ENCODE assay signal across 9 mouse cellular contexts in genomic region chr8:87570880-87571279, GRCm38 (mm10). TPM values are rescaled to one million over a fixed set of nuclear protein-coding genes. Genes with fewer than 3 reads are reported as not detected.
DNase-seq lines count a peak whose midpoint lies in the region; ATAC-seq lines count a peak whose summit lies in the region.
"Had no signal": no experiment of that assay in that cellular context is flagged by ENCODE, and none has a peak within 500 bp of the region (broad histone marks: within the 10 kb centered on the region; RNA-seq: fewer than 3 reads in every experiment).

No protein-coding gene starts in this region.

- H3K4me2 ChIP-seq in midbrain, embryonic 15.5 days: no peak overlapping the region
- peak overlapping the region; percentile 47 for H3K4me2 ChIP-seq in hindbrain, embryonic 12.5 days (replicated peaks)

- peaks cover 21% of the 10 kb centered on the region for H3K4me1 ChIP-seq in midbrain, embryonic 10.5 days
- peaks cover 7% of the 10 kb centered on the region; the same call in 1 of the 2 replicates for H3K4me1 ChIP-seq in midbrain, embryonic 15.5 days
- peaks cover 11% of the 10 kb centered on the region for H3K4me1 ChIP-seq in hindbrain, embryonic 12.5 days

- DNase-seq in midbrain, embryonic 10.5 days (ENCODE audit: low spot score): peak; percentile 21
- peak; percentile 45 for DNase-seq in embryo, embryonic 10.5 days (ENCODE audit: low spot score)
- peak; percentile 19 for DNase-seq in retina, embryonic 14.5 days (ENCODE audit: low spot score)
- DNase-seq in adrenal gland, postnatal 14 days: no peak
- no peak for DNase-seq in urinary bladder, postnatal 25 days (ENCODE audit: low spot score)

- H3K36me3 ChIP-seq in midbrain, embryonic 10.5 days: no peaks in the 10 kb centered on the region
- H3K36me3 ChIP-seq in midbrain, embryonic 15.5 days (replicated peaks): no peaks in the 10 kb centered on the region
- no peaks in the 10 kb centered on the region for H3K36me3 ChIP-seq in hindbrain, embryonic 12.5 days

- ATAC-seq in midbrain, embryonic 15.5 days (replicated peaks): no peak
- ATAC-seq in hindbrain, embryonic 12.5 days (ENCODE audit: low FRiP score): no peak
- ATAC-seq in erythroid progenitor cell, adult 5-6 weeks (replicated peaks; ENCODE audit: low FRiP score, poor library complexity, severe bottlenecking): no peak

- H3K27me3 ChIP-seq in midbrain, embryonic 10.5 days (ENCODE audit: low read depth, poor library complexity, severe bottlenecking): peaks cover 18% of the 10 kb centered on the region; the same call in 1 of the 2 replicates
- no peaks in the 10 kb centered on the region for H3K27me3 ChIP-seq in midbrain, embryonic 15.5 days (replicated peaks)
- no peaks in the 10 kb centered on the region for H3K27me3 ChIP-seq in hindbrain, embryonic 12.5 days

- H3K9me3 ChIP-seq in midbrain, embryonic 10.5 days (replicated peaks): no peaks in the 10 kb centered on the region
- no peaks in the 10 kb centered on the region for H3K9me3 ChIP-seq in midbrain, embryonic 15.5 days
- H3K9me3 ChIP-seq in hindbrain, embryonic 12.5 days (replicated peaks): no peaks in the 10 kb centered on the region

- H3K27ac ChIP-seq in midbrain, embryonic 10.5 days (replicated peaks): peak overlapping the region; percentile 81
- H3K27ac ChIP-seq in midbrain, embryonic 15.5 days: no peak overlapping the region
- no peak overlapping the region for H3K27ac ChIP-seq in hindbrain, embryonic 12.5 days

- H3K4me3 ChIP-seq in midbrain, embryonic 10.5 days: peak overlapping the region; percentile 45
- H3K4me3 ChIP-seq in midbrain, embryonic 15.5 days: no peak overlapping the region
- H3K4me3 ChIP-seq in hindbrain, embryonic 12.5 days: peak overlapping the region; percentile 21

- WGBS in midbrain, embryonic 10.5 days: 11% methylated on average over 7 of the region's 7 CpGs
- 14% methylated on average over 7 of the region's 7 CpGs for WGBS in midbrain, embryonic 15.5 days
- WGBS in hindbrain, embryonic 12.5 days: 10% methylated on average over 7 of the region's 7 CpGs

- H3K9ac ChIP-seq in midbrain, embryonic 15.5 days: no peak overlapping the region
- H3K9ac ChIP-seq in hindbrain, embryonic 12.5 days: no peak overlapping the region

RNA-seq across cellular contexts. Expression of gene 4933402J07Rik, which starts 7.2 kb away (rescaled TPM):
- polyA plus RNA-seq in midbrain, embryonic 10.5 days (2016; fragmentation: Nextera tagmentation; extraction: Ambion mirVana): not detected in 2 replicates
- not detected in 2 replicates for polyA plus RNA-seq in midbrain, embryonic 15.5 days (2015; fragmentation: Nextera tagmentation; extraction: Ambion mirVana)
- polyA plus RNA-seq in hindbrain, embryonic 12.5 days (2016; fragmentation: Nextera tagmentation; extraction: Ambion mirVana): not detected in 2 replicates
- total RNA-seq in adrenal gland, postnatal 14 days (2021): not detected in 2 replicates
- not detected in 2 replicates for total RNA-seq in erythroid progenitor cell, adult 5-6 weeks (2015; ENCODE audit: low replicate concordance)
- not detected in 2 replicates for total RNA-seq in erythroid progenitor cell, adult 5-6 weeks (2017; ENCODE audit: low replicate concordance)
- polyA plus RNA-seq: frontal cortex, adult 2 months had no signal

Comparison
In these comparisons a context has a peak if more than half of its experiments do, and no peak if none do; other contexts are left out.
1. DNase-seq: peak in midbrain, embryonic 10.5 days (single experiment), embryo, embryonic 10.5 days (single experiment) and retina, embryonic 14.5 days (single experiment); none in adrenal gland, postnatal 14 days (single experiment) and urinary bladder, postnatal 25 days (single experiment).